Mouse (Mus musculus): ENCODE results near the gene Ptges3l. TPM values are rescaled to one million over a fixed set of nuclear protein-coding genes. Genes with fewer than 3 reads are reported as not detected.

The Ptges3l gene
- polyA plus RNA-seq, 1 experiment from 2014 or later = 75.3 TPM

DNA sequence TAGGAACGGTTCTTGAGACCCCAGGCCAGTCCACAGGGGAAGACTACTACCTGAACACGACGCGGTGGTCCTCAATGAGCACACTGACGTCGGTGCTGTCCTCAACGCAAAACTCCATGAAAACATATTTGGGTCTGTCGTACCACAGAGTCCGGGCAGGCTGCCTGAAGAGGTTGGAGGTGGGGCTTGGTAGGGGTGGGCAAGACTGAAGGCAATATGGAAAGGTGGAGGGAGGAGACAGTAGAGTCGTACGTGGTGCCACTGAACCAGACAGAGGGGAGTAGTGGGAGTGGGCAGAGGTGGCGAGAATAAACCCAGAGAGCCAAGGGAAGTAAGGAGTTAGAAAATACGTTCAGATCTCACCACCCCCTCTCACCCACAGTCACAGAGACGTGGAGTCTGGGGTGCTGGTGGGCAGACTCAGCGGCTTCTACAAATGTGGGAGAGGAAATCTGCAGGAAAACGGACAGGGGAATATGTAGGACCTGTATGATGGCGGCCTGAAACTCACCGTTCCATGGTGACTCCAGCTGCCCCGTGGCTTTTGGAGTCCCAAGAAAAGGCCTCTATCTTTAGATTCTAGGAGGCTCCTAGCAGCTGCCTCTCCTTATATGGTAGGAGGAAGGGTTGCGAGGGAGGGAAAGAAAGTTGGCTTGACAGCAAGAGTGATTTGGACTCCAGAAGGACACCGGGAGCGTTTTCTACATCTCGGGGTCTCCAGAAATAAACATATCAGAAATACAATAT is 855 bp downstream of the Ptges3l start, which contains the start of gene Gm27029:
Gene Gm27029, minus strand, starts transcription at position 692 of the 747 bp plus-strand sequence.
- H3K4me1 ChIP-seq (ENCODE audit: control insufficient read depth, insufficient read depth, low read length) = peaks cover 17% of the 10 kb centered on the region
- peak; percentile 62; the same call in 1 of the 2 replicates for ATAC-seq (replicated peaks; ENCODE audit: insufficient number of reproducible peaks, low FRiP score, low TSS enrichment)
- 3% methylated on average over 23 of the region's 23 CpGs for WGBS (ENCODE audit: insufficient replicate concordance)
- H3K27me3 ChIP-seq (ENCODE audit: control insufficient read depth, insufficient read depth, low read length) = no peaks in the 10 kb centered on the region
- 0 out of 2 replicates have a peak, but pooled peaks cover 2% of the 10 kb centered on the region for H3K36me3 ChIP-seq (ENCODE audit: control insufficient read depth, insufficient read depth, low read length)
- no peaks in the 10 kb centered on the region for H3K9me3 ChIP-seq (replicated peaks; ENCODE audit: control insufficient read depth, low read length)
- H3K27ac ChIP-seq (ENCODE audit: low read depth, low read length) = peak within 1 kb of the TSS; percentile 94
- H3K9ac ChIP-seq (ENCODE audit: low read depth, low read length) = peak within 1 kb of the TSS; percentile 90
- peak within 1 kb of the TSS; percentile 98 for H3K4me2 ChIP-seq
- peak within 1 kb of the TSS; percentile 95 for H3K4me3 ChIP-seq (ENCODE audit: low read depth, low read length)

DNA sequence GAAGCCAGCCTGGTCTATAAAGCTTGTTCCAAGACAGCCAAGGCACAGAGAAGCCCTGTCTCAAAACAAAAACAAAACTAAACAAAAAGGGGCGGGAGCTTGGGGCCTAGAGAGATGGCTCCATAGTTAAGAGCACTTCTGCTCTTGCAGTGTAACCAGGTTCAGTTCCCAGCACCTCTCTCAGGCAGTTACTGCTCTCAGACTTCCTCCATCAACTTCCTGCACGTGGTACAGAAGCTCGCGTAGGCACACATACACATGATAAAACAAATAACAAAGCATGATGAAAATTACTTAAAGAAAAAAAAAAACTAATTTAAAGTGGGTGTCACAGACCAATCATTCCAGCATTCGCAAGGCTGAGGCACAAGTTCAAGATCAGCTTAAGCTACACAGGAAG is 5.0 kb downstream of the Ptges3l start:
- no peak overlapping the region for H3K9ac ChIP-seq (ENCODE audit: low read depth, low read length)
- H3K27me3 ChIP-seq (ENCODE audit: control insufficient read depth, insufficient read depth, low read length) = no peaks in the 10 kb centered on the region
- no peak overlapping the region for H3K27ac ChIP-seq (ENCODE audit: low read depth, low read length)
- H3K4me1 ChIP-seq (ENCODE audit: control insufficient read depth, insufficient read depth, low read length) = peaks cover 6% of the 10 kb centered on the region; the same call in 1 of the 2 replicates
- no peak overlapping the region for H3K4me3 ChIP-seq (ENCODE audit: low read depth, low read length)
- ATAC-seq (replicated peaks; ENCODE audit: insufficient number of reproducible peaks, low FRiP score, low TSS enrichment) = no peak
- H3K9me3 ChIP-seq (replicated peaks; ENCODE audit: control insufficient read depth, low read length) = no peaks in the 10 kb centered on the region
- H3K36me3 ChIP-seq (ENCODE audit: control insufficient read depth, insufficient read depth, low read length) = 0 out of 2 replicates have a peak, but pooled peaks cover 2% of the 10 kb centered on the region
- 82% methylated on average over 5 of the region's 5 CpGs for WGBS (ENCODE audit: insufficient replicate concordance)
- no peak overlapping the region for H3K4me2 ChIP-seq

DNA sequence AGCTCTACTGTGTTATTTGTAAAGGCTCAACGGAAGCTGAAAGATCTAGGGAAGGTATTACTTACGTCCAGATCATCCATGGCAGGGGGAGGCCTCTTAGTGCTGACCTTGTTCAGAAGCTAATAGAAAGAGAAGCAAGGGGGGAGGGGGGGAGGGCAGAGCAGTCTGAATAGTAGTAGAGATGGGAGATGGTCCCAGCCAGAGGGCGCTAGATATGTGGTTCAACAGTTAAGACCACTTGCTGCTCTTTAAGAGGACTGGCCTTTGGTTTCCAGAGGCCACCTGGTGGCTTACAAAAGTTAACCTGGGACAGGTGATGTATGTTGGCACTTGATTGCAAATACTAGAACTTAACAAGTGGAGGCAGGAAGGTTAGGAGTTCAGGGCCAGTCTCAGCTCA is 5.5 kb downstream of the Ptges3l start:
- ATAC-seq (replicated peaks; ENCODE audit: insufficient number of reproducible peaks, low FRiP score, low TSS enrichment) = no peak
- H3K27ac ChIP-seq (ENCODE audit: low read depth, low read length) = no peak overlapping the region
- no peaks in the 10 kb centered on the region for H3K27me3 ChIP-seq (ENCODE audit: control insufficient read depth, insufficient read depth, low read length)
- H3K9me3 ChIP-seq (replicated peaks; ENCODE audit: control insufficient read depth, low read length) = no peaks in the 10 kb centered on the region
- peaks cover 6% of the 10 kb centered on the region; the same call in 1 of the 2 replicates for H3K4me1 ChIP-seq (ENCODE audit: control insufficient read depth, insufficient read depth, low read length)
- H3K4me3 ChIP-seq (ENCODE audit: low read depth, low read length) = no peak overlapping the region
- 0 out of 2 replicates have a peak, but pooled peaks cover 2% of the 10 kb centered on the region for H3K36me3 ChIP-seq (ENCODE audit: control insufficient read depth, insufficient read depth, low read length)
- H3K4me2 ChIP-seq = no peak overlapping the region
- WGBS (ENCODE audit: insufficient replicate concordance) = 34% methylated on average over 3 of the region's 3 CpGs
- H3K9ac ChIP-seq (ENCODE audit: low read depth, low read length) = no peak overlapping the region

DNA sequence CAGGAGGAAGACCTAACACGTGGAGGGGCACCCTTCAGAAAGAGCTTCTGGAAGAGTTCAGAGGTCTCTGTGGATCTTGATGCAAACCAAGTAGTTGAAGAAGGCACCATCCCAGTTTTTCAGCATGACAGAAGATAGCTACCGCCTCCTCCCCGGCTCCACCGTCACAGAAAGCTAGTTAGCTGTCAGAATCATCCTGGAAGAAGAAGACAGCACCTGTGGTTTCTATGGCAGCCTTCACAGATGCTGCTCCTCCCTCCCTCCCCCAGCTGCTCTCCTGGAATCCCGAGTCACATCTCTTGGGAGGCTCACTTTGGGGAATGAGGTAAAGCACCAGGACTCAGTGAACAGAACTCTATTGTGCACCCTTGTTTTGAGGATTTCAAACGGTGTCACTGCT is 6.1 kb downstream of the Ptges3l start:
- Histone ChIP-seq H3K27me3 (ENCODE audit: control insufficient read depth, insufficient read depth, low read length) (no peaks in the 10 kb centered on the region), H3K36me3 (ENCODE audit: control insufficient read depth, insufficient read depth, low read length) (0 out of 2 replicates have a peak, but pooled peaks cover 2% of the 10 kb centered on the region), H3K27ac (ENCODE audit: low read depth, low read length) (no peak overlapping the region), H3K9ac (ENCODE audit: low read depth, low read length) (no peak overlapping the region; the same call in 1 of the 2 replicates), H3K4me1 (ENCODE audit: control insufficient read depth, insufficient read depth, low read length) (peaks cover 6% of the 10 kb centered on the region; the same call in 1 of the 2 replicates), H3K4me3 (ENCODE audit: low read depth, low read length) (no peak overlapping the region), H3K9me3 (replicated peaks; ENCODE audit: control insufficient read depth, low read length) (no peaks in the 10 kb centered on the region), H3K4me2 (no peak overlapping the region)
- 64% methylated on average over 6 of the region's 6 CpGs for WGBS (ENCODE audit: insufficient replicate concordance)
- ATAC-seq (replicated peaks; ENCODE audit: insufficient number of reproducible peaks, low FRiP score, low TSS enrichment) = no peak

DNA sequence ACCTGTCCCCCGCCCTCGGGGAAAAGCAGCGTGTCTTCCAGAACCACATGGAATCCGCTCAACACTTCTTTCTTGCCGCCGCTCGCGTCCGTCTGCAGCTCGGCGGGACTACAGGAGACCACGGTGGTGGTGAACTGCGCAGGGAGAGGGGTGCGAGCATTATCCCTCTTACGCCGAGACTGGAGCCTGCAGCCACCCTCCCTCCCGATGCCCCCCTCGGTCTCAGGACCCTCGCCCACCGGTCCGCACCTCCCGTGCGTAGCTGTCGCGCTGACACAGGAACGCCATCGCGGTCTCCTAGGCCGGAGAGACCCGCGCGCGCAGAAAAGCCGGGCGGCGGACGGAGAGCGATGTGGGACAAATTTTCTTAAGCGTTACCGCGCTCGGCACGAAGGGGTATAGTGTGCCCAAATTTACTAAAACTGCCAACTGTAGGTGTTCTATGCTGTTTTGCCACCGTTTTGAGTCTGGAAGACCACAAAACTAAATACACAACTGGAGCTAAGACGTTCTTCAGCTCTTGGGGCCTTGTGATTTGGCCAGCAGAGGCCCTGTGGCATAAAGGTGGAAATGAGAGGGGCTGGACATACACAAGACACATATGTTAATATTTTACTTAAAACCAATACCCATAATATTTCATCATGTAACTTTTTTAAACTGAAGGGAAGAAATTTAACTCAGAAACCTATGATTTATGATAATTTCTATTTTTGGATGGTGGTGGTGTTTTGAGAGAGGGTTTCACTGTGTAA is 7.9 kb downstream of the Ptges3l start, which contains the start of gene Aarsd1:
Gene Aarsd1, minus strand, starts transcription at position 515 of the 755 bp plus-strand sequence.
- Histone ChIP-seq H3K9ac (ENCODE audit: low read depth, low read length) (peak within 1 kb of the TSS; percentile 92), H3K4me3 (ENCODE audit: low read depth, low read length) (peak within 1 kb of the TSS; percentile 80), H3K36me3 (ENCODE audit: control insufficient read depth, insufficient read depth, low read length) (peaks cover 8% of the 10 kb centered on the region; the same call in 1 of the 2 replicates), H3K9me3 (replicated peaks; ENCODE audit: control insufficient read depth, low read length) (no peaks in the 10 kb centered on the region), H3K4me2 (peak within 1 kb of the TSS; percentile 83), H3K27me3 (ENCODE audit: control insufficient read depth, insufficient read depth, low read length) (no peaks in the 10 kb centered on the region), H3K4me1 (ENCODE audit: control insufficient read depth, insufficient read depth, low read length) (no peaks in the 10 kb centered on the region; the same call in 1 of the 2 replicates), H3K27ac (ENCODE audit: low read depth, low read length) (peak within 1 kb of the TSS; percentile 65)
- WGBS (ENCODE audit: insufficient replicate concordance) = under 1% methylated on average over 45 of the region's 45 CpGs
- ATAC-seq (replicated peaks; ENCODE audit: insufficient number of reproducible peaks, low FRiP score, low TSS enrichment) = 0 out of 2 replicates have a peak, but pooled peaks have one; percentile 43

DNA sequence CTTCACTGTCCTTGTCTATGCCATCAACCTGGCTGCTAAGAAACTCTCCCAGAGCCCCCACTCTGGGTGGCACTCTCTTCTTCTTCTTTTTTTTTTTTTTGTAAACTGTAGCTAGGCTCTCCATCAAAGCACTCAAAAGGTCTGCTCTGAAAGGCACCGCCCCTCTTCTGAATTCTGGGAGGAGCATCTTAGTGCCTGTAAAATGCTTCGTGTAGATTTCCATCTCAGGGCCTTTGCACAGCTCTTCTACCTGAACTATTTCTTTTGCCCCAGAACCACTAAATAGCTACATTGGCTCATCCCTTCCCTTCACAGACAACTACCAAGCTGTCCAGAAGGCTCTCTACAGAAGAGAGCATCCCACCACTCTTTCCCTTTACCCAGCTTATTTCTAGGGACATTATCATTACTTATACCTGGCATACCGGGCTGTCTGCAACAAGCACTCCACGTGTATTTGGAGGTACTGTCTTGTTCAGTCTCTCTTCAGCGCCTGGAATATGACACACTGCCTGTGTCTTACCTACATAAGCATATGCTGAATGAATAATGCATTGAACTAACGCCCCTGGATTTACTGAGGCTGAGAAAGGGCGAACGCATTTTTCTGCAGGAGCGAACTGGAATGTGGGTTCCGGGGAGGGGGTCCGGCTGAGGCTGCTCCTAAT is 8.6 kb downstream of the Ptges3l start:
- Histone ChIP-seq H3K4me2 (peak overlapping the region; percentile 83), H3K27me3 (ENCODE audit: control insufficient read depth, insufficient read depth, low read length) (no peaks in the 10 kb centered on the region), H3K4me1 (ENCODE audit: control insufficient read depth, insufficient read depth, low read length) (no peaks in the 10 kb centered on the region; the same call in 1 of the 2 replicates), H3K4me3 (ENCODE audit: low read depth, low read length) (peak overlapping the region; percentile 80), H3K27ac (ENCODE audit: low read depth, low read length) (peak overlapping the region; percentile 65), H3K9ac (ENCODE audit: low read depth, low read length) (peak overlapping the region; percentile 92), H3K36me3 (ENCODE audit: control insufficient read depth, insufficient read depth, low read length) (peaks cover 5% of the 10 kb centered on the region; the same call in 1 of the 2 replicates), H3K9me3 (replicated peaks; ENCODE audit: control insufficient read depth, low read length) (no peaks in the 10 kb centered on the region)
- 3% methylated on average over 11 of the region's 11 CpGs for WGBS (ENCODE audit: insufficient replicate concordance)
- no peak for ATAC-seq (replicated peaks; ENCODE audit: insufficient number of reproducible peaks, low FRiP score, low TSS enrichment)

DNA sequence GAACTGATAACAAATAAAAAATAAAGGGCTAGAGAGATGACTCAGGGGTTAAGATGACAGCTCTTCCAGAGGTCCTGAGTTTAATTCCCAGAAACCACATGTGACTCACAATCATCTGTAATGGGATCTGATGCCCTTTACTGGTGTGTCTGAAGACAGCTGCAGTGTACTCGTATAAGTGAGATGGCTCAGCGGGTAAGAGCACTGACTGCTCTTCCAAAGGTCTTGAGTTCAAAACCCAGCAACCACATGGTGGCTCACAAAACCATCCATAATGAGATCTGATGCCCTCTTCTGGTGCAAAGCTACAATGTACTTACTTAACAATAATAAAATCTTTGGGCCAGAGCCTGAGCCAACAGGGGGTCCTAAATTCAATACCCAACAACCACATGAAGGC is 9.8 kb downstream of the Ptges3l start:
- H3K4me1 ChIP-seq (ENCODE audit: control insufficient read depth, insufficient read depth, low read length) = no peaks in the 10 kb centered on the region; the same call in 1 of the 2 replicates
- 94% methylated on average over 2 of the region's 2 CpGs for whole genome bisulfite sequencing (ENCODE audit: insufficient replicate concordance)
- H3K9ac ChIP-seq (ENCODE audit: low read depth, low read length) = no peak overlapping the region
- no peak overlapping the region for H3K4me3 ChIP-seq (ENCODE audit: low read depth, low read length)
- H3K27ac ChIP-seq (ENCODE audit: low read depth, low read length) = no peak overlapping the region
- no peak overlapping the region for H3K4me2 ChIP-seq
- no peak for ATAC-seq (replicated peaks; ENCODE audit: insufficient number of reproducible peaks, low FRiP score, low TSS enrichment)
- peaks cover 15% of the 10 kb centered on the region for H3K36me3 ChIP-seq (ENCODE audit: control insufficient read depth, insufficient read depth, low read length)
- no peaks in the 10 kb centered on the region for H3K27me3 ChIP-seq (ENCODE audit: control insufficient read depth, insufficient read depth, low read length)
- no peaks in the 10 kb centered on the region for H3K9me3 ChIP-seq (replicated peaks; ENCODE audit: control insufficient read depth, low read length)

DNA sequence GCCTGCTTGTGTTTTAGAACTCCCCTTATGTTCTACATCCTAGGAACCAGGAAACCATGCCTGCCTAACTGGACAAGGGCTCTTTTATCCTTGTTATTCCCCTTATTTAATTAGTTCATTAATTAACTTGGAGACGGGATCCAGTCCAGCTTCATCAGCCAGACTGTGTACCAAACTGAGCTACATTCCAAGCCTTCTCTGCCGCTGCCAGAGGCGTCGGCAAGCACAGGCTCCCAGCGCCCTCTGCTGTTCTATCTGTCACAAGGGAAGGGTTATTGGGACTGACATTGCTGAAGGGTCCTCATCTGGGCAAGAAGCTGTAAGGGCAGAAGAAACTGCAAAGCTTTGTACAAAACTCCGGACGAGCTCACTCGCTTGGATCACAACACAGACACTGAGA is 30.0 kb downstream of the Ptges3l start:
- WGBS (ENCODE audit: insufficient replicate concordance) = 7% methylated on average over 8 of the region's 8 CpGs

More for the DNA sequence above, 30.0 kb downstream of the Ptges3l start:
- Histone ChIP-seq H3K27me3 (ENCODE audit: control insufficient read depth, insufficient read depth, low read length) (no peaks in the 10 kb centered on the region), H3K4me3 (ENCODE audit: low read depth, low read length) (no peak overlapping the region), H3K27ac (ENCODE audit: low read depth, low read length) (no peak overlapping the region), H3K9ac (ENCODE audit: low read depth, low read length) (no peak overlapping the region), H3K36me3 (ENCODE audit: control insufficient read depth, insufficient read depth, low read length) (no peaks in the 10 kb centered on the region), H3K4me2 (peak overlapping the region; percentile 16; the same call in 1 of the 2 replicates), H3K4me1 (ENCODE audit: control insufficient read depth, insufficient read depth, low read length) (no peaks in the 10 kb centered on the region), H3K9me3 (replicated peaks; ENCODE audit: control insufficient read depth, low read length) (no peaks in the 10 kb centered on the region)
- ATAC-seq (replicated peaks; ENCODE audit: insufficient number of reproducible peaks, low FRiP score, low TSS enrichment) = no peak

All from heart, embryonic 11.5 days (tissue).